Mouse (Mus musculus) left cerebral cortex, postnatal 25 days (tissue): Measurements from ENCODE around the gene Cep128. TPM values are rescaled to one million over a fixed set of nuclear protein-coding genes. Genes with fewer than 3 reads are reported as not detected.
"Not testable (repeated sequence)": the region's sequence is repeated elsewhere in the genome, so short reads cannot be mapped to it uniquely, and the experiment has no call there.

ENCODE experiments used
- DNase-seq, 2 experiments: peaks; one replicate each; pipeline ENCODE4 v3.0.0; 2022; ENCODE audit warnings: low spot score in 2 of 2, mixed read lengths in 1 of 2
- intact Hi-C: fragments of 180-260 bp; cut with DNase I; formaldehyde crosslinking; loops from one replicate; pipeline ENCODE4 v1.15.1; 2025
- microRNA-seq, 2 experiments: library from miRNA; unstranded; fragments of <30 nt; microRNA quantifications; one replicate each; pipeline ENCODE4 v1.2.0; 2022
- total RNA-seq, 2 experiments: library from RNA; stranded (reverse); gene quantifications; 2 replicates each; pipeline ENCODE4 v1.2.3; 2021

Gene Cep128
- total RNA-seq, 2 experiments from 2014 or later, result 9.0 to 11.4 TPM

- intact Hi-C loops, result no loop called here
- DNase-seq, result no peak
Measured at GRCm38 (mm10) chr12:91008736-91009135, 375.5 kb downstream of the Cep128 start.

GRCm38 (mm10) chr12:91008170-91008569 is 376.0 kb downstream of the Cep128 start:
- DNase-seq, result no peak
- intact Hi-C loops, result no loop called here

- intact Hi-C loops, result no loop called here
- DNase-seq, result peak in 1 of 2 experiments; percentile 46
Measured at GRCm38 (mm10) chr12:90997539-90997938, 386.7 kb downstream of the Cep128 start.

DNA sequence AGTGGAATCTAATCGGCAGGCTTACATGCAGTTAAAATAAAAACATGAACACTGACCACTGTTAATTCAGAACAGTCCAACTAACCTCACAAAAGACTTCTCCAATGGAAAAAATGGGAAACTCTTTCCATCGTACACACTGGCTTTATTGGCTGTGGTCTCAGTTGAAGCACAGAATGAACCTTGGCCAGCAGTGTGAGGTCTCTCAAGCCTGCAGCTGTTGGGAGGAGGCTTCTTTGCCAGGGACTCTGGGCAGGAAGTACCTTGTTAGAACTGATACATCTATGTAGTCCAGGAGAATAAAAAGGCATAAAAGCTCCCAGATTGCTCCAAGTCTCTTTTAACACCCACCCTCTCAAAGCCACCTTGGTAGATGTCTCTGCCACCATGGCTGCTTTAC is 390.9 kb downstream of the Cep128 start:
- no peak for DNase-seq
- intact Hi-C loops, result no loop called here

- intact Hi-C loops, result no loop called here
- DNase-seq, result no peak
Measured at GRCm38 (mm10) chr12:90987782-90988181, 396.4 kb downstream of the Cep128 start.

DNA sequence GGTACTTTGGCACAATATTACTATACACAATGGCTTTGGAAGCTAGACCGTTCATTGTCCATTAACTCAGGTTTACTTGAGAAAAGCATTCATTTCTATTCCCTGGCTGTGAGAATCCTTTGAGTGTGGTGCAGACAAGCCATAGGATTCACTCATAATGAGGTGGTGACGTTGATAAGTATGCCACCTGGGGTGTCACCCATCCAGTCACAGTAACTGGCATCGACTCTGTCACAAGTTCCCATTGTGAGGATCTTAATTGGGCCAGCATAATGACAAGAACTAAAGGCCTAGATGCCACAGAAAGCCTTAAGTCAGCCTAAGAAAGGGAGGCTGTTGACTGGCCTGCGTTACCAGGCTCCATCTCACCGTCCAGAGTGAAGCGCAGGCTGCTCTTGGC is 396.9 kb downstream of the Cep128 start:
- no peak for DNase-seq
- intact Hi-C loops, result no loop called here

- DNase-seq, result no peak
- intact Hi-C loops, result no loop called here
Measured at GRCm38 (mm10) chr12:90982018-90982417, 402.2 kb downstream of the Cep128 start.

GRCm38 (mm10) chr12:90976406-90976805 is 407.8 kb downstream of the Cep128 start:
- intact Hi-C loops, DNase-seq: not testable (repeated sequence)

- no peak for DNase-seq
- intact Hi-C loops, result no loop called here
Measured at GRCm38 (mm10) chr12:90975429-90975828, 408.8 kb downstream of the Cep128 start.

DNA sequence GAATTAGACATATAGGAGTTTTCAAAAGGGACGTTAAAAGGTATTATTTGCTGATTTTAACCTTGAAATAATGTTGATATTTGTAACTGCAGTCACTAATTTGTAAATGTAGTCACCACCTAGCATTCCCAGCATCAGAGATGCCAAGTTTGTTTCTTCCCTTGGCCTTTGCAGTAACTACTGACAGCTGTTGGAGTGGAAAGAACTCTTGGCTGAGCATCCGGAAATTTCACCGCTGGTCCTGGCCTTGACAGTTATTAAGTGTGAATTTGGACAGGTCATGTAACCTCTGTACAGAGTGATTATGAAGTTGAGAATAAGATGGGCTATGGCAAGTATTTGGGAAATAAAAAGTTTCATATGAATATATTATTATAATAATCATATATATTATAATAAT is 413.1 kb downstream of the Cep128 start:
- intact Hi-C loops, result no loop called here
- no peak for DNase-seq

GRCm38 (mm10) chr12:90961386-90962017 is 422.7 kb downstream of the Cep128 start:
- intact Hi-C loops, result no loop called here
- peak in 1 of 2 experiments; percentile 42 for DNase-seq

GRCm38 (mm10) chr12:90954740-90955473 is 429.3 kb downstream of the Cep128 start:
- DNase-seq, result peak; percentile 1 to 64
- intact Hi-C loops, result no loop called here

Small RNAs within 50 kb of the gene (microRNA-seq; reads per million reads assigned to microRNA genes)
- gene Gm44370, result 0 reads per million in 2 experiments

Other genes with a start within 250 kb of the Cep128 start
- under 1 TPM; 0.23 to 0.37 TPM for gene Tshr, start 154 bp upstream of the Cep128 start, total RNA-seq
- 10 to 100 TPM; 51.5 to 51.8 TPM for gene Gtf2a1, start 206.1 kb upstream of the Cep128 start, total RNA-seq